Mouse (Mus musculus) frontal cortex, postnatal 36 days (tissue): ENCODE measurements at regions not wholly inside any gene's neighbourhood (a gene's known extent, or its start where the extent isn't known, plus 50 kb on each side); places are given as distances from the start of the nearest gene placed in this dataset.
A peak's percentile ranks its signal among the peaks of the same experiment; 100 is the strongest.
"Not testable (repeated sequence)": the region's sequence is repeated elsewhere in the genome, so short reads cannot be mapped to it uniquely, and the experiment has no call there.

Source experiments
- DNase-seq, 2 experiments: peaks; one replicate each; pipeline ENCODE4 v3.0.0; 2022; ENCODE audit warnings: low spot score in 2 of 2

DNA sequence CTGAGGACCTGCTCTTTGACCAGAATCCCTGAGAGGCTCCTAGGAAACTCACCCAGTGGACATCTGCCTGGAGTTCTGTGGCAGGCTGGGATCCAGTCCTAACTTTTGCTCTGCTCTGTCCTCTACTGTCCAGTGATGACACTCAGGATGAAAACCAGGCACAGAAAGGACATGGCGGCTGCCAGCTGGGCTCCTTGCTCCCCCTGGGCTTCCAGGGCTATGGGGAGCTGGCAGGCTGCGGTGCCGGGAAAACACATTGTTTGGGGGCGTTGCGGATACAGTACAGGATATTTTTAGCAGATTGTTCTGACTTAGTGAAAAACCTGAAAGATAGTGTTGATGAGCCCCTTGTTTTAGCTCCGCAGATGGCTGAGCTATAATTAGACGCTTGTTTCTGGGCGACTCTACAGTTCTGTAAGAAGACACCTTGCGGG lies 94.2 kb upstream of the Klf13 start:
- peak; percentile 86 to 96 for DNase-seq

DNA sequence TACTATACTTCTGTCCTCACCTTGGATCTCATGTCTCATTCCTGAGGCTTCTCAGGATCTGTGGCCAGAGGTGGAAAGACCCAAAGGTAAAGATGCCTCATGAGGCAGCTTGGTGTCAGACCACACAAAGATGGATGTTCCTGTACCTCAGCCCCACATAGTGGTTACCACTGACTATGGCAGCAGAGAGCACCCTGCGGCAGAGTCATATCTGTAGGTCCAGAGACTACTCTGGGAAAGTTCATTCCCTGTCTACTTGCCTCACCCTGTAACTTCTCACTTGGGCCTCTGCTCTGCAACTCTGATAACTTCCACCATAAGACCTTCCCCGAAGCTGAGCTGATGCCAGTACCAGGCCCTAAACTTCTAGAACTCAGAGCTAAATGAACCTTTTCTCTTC lies 91.9 kb upstream of the Klf13 start:
- no peak for DNase-seq

DNA sequence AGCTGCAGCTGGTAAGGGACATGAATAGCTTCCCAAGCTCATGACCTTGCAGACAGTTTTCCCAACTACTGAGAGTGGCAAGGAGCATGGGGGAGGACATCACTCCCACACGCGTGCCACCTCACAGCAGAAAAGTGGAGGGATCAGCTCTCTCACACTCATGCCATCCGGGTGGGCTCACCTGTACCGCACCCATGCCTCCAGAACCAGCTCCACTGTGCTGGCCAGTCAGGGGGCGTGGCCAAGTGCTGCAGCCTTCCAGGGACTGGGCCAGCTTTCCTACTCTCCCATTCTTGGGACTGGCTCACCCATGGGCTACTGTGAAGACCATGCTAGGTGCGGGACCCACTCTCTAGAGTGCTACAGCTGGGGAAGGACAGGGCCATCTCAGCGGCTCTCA lies 88.4 kb upstream of the Klf13 start:
- no peak for DNase-seq

DNA sequence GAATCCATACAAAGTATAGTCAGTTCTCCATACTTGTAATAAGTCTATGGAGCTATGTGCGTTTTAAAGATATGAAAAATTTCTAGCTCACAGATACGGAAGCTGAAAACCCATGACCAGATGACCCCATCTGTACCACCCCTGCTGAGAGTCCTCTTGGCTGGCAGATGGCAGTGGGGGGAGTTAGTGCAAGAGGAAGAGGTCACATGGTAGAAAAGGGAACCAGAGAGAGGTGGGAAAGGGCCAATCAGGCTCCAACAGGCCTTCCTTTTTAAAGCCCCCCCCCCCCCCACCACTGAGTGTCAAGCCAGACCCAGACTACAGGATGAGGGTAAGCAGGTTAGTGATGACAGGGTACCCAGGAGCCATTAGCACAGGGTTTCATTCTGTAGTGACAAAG lies 86.4 kb upstream of the Klf13 start:
- DNase-seq: no peak

DNA sequence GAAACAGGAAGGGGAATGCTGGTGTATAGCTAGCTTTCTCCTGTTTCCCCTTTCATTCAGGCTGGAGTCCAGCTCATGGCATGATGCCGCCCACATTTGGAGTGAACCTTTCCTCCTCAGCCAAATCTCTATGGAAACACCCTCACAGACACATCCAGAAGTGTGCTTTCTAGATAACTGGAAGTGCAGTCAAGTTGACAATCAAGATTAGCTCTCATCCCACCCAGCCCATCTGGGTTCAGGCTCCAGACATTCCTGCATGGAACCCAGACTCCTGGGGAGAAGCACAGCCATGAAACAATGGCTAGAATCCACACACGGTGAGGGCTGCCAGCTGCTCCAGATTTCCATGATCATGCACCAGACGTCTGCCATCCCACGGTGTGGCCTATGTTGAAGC lies 85.5 kb upstream of the Klf13 start:
- peak; percentile 57 to 77 for DNase-seq

DNA sequence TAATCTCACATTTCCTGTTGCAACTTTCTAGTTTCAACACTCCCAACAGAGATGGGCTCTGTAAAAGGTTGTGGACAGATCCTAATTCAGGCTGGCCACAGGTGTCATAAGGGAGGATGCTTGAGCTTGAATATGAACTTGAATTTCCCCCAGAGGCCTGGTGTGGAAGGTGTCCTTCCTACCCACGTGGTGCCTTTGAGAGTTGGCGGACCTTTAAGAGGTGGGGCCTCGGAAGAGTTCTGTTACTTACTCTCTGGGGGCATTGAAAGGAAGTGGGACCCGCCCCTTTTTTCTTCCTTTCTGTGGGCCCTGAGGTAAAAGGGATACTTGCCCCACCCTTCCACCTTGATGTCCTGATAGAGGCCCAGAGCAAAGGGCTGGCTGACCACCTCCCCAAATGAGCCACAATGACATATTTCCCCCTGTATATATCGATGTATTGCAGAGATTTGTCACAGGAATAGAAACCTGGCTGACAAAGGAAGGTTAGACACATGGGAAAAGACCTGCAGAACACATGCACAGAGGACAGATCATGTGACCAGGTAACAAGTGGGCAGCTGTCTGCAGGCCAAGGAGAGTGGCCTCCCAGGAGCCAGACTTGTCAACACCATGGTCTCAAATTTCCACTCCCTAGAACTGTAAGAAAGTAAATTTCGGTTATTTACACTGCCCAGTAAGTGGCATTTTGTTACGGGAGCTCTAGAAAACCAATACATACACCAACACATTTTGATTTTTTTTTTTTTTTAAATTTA lies 84.2 kb upstream of the Klf13 start:
- DNase-seq: no peak

DNA sequence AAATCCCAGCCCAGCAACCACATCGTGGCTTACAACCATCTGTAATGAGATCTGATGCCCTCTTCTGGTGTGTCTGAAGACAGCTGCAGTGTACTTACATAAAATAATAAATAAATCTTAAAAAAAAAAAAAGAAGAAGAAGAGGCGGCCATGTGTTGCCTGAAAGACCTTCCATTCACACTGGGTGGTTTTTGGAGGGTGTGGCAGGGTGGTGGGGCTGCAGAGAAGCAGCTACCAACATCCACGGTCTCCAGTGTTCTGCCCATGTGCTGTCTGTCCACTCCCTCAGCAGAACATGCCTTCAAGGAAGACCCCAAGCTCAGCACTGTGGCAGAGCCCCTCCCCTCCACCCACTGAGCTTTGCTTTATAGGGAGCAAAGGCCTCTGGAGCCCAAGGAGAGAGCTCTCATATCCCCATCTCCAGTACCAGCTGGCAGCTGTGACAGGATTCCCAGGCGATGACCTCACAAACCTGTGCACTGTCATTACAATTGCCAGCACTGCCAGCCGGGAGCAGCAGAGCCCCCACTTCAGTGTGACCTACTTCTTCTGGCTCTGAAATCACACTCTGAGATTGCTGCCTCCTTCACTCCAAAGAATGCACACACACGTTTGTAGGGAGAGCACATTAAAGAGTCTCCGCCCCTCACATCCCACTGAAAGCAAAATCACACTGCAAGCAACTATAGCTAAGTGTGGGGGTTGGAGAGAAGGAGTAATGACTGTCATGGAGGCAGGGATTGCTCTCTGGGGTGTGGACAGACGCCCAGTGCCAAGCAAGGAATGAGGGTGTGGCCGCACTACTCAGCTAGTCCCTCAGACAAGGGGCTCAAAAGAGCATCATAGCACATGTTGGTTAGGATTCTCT lies 82.8 kb upstream of the Klf13 start:
- DNase-seq: peak; percentile 64 to 76

DNA sequence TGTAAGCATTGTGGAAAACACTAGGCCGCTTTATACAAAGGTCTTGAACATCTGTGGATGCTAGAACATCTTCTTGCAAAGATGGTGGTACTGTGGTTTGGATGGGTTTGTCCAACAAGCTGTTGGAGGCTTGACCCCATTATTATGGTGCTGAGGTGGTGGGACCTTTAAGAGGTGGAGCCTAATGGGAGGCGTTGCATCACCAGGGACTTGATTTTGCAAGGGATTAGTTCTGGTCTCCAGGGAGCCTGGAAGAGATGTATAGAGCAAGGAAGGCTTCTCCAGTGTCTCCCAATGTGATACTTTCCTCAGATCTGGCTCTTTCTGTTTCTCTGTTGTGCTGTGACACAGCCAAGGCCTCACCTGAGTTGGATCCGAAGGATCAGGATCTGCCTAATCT lies 79.4 kb upstream of the Klf13 start:
- no peak for DNase-seq

DNA sequence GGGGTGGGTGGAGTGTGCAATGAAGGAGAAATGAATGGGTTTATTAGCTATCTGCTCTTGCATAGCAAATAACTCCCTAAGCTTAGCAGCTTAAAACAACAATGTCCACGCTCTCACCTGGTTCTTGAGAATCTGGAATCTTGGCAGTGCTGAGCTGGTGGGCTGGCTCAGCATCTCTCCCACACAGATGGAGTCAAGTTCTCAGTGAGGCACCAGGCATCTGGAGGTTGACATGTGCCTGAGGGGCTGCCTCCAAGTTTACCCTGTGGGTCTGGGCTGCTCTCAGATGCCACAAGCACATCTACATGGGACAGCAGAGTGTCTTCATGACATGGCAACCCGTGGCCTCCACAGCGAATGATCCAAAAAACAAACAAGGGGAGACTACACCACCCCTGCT lies 78.2 kb upstream of the Klf13 start:
- peak; percentile 21 to 30 for DNase-seq

DNA sequence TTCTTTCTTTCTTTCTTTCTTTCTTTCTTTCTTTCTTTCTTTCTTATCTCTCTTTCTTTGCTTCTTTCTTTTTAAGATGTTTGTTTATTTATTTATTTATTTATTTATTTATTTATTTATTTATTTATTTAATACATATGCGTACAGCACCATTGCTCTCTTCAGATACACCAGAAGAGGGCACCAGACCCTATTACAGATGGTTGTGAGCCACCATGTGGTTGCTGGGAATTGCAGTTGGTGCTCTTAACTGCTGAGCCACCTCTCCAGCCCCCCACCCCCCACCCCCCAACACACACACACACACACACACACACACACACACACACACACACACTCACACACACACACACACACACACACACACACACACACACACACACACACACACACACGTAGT lies 76.4 kb upstream of the Klf13 start:
- not testable (repeated sequence) for DNase-seq

DNA sequence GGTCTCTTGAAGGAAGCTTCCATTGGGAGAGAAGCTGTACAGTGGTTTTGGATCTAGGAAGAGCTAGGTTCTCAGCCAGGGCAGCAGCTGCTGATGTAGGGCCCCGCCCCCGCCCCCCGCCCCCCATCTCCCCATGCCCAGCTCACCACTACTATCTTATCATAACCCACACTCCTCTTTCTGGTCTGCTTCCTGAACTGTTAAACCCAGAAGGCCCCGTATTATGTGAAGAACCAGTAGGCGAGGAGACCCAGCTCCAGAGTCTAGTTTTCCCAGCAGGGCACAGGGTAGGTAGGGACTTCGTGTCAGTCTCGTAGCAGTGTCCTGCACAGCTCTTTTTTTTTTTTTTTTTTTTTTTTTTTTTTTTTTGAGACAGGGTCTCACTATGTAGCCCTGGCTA lies 75.5 kb upstream of the Klf13 start:
- DNase-seq: no peak

DNA sequence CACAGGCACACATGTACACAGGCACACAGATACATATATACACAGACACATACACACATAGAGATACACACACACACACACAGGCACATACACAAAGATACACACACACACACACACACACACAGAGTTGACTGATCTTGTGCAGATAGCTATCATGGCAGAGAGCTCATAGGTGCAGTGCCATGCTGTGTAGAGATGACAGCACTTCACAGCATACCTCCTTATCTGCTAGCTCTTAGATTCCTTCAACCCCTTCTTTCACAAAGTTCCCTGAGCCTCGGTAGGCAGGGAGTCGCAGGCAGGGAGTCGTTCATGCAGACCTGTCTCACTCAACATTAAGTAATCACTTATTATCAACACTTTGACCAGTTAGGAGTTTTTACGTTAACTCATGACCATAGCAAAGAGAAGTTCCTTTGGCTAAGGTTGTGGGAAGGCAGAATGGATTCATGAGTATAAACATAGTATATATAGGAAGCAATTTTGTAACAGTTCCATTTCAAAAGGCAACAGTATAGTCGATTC lies 74.4 kb upstream of the Klf13 start:
- DNase-seq: no peak

DNA sequence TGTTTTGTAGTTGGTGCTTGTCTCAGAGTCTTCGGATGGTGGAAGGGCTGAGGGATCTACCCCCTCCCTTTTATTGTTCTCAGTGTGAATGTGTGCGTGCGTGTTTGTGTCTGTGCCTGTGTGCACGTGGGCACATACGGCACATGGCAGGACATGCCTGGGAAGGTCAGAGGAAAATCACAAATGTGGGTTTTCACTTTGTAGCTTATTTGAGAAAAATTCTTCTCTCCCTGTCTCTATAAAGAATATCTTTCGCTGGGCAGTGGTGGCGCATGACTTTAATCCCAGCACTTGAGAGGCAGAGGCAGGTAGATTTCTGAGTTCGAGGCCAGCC lies 73.5 kb upstream of the Klf13 start:
- no peak for DNase-seq

DNA sequence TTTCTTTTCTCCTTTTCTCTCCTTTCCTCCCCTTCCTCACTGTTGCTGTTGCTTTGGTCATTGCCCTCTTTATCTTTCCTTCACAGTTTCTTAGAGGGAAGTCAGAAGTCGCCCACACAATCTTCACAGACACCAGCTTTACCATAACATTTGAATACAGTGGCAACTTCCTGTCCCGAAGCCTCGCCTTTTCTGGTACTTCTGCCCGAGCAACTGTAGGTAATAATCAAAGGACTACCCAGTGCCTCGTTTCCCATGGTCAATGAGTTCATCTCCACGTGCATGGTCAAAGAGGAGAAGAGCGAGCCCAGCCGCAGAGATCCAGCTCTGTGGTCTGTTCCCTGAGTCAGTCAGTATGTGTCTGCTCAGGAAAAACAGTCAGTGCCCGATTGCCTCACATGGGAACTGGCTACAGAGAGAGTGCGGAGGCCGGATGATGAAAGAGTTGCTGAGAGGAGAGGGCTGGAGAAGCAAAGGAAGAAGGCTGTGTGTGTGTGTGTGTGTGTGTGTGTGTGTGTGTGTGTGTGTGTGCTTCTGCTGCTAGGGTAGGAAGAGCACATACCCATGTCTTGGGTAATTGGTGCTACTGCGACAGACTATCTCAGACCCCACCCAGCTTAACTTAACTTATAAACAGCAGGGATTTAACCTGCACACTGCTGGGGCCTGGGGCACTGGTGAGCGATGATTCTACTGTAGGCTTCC lies 73.0 kb upstream of the Klf13 start:
- peak in 1 of 2 experiments; percentile 24 for DNase-seq

DNA sequence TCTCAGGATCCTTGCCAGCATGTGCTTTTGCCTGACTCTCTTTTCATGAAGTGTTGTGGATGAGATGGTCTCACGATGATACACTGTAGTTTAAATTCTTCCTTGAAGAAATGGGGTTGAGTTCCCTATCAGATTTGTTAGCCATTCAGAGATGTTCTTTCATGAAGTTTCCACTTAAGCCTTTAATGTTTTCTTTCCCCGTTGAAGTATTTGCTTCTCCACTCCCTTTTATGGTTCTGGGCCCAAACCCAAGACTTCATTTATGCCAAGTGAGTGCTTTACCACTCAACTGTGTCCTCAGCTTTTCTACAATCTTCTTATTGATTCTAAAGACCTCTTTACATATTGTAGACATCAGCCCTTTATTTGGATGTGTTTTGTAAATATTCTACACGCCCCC lies 71.9 kb upstream of the Klf13 start:
- no peak for DNase-seq

DNA sequence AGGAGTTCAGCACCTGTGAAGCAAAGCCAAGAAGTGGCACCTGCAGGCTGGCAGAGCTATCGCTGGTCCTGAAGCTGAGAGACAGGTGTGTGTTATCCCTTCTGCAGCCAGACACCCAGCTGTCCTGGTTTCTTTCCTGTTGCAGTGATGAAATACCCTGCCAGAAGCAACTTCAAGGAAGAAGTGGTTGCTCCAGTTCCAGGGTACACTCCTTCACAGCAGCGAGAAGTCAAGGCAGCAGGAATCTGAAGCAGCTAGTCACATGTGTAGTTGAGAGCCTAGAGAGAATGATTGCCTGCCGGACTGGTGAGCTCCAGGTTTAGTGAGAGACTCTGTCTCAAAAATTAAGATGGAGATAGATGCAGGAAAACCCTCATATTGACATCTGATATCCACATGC lies 69.1 kb upstream of the Klf13 start:
- DNase-seq: no peak

DNA sequence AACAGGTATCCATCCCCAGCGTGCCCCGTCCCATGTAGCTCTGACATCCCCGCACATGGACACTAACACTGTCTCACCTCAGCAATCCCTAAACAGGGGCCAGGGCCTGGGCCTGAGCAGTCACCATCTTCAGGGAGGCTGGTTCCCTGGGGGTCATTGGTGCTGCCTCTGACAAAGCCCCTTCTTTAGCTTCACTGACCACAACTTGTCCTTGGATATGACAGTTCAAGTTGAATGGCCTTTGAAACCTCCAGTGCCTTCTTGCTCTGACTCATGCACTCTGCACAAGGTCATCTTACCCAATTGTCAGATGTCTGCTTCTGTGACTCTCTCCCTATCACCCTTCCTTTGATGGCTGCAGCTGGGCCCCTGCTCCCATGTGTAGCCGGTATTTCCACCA lies 68.2 kb upstream of the Klf13 start:
- no peak for DNase-seq

DNA sequence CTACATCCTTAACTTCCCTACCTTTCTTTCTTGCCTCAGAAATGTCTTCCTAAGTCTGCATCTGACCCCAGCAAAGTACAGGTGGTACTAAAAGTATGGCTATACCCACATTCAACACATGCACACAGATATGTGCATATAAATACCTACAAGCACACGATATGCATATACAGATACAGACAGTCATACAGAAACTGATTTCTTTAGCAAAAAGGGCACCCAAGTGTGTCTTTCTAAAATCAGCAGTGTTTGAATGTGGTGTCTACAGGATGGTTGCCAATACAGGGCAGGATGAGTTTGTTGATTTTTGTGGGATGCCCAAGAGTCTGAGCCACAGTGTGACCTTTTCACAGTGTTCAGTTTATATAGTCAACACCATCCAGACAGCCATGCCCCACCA lies 67.0 kb upstream of the Klf13 start:
- no peak for DNase-seq

DNA sequence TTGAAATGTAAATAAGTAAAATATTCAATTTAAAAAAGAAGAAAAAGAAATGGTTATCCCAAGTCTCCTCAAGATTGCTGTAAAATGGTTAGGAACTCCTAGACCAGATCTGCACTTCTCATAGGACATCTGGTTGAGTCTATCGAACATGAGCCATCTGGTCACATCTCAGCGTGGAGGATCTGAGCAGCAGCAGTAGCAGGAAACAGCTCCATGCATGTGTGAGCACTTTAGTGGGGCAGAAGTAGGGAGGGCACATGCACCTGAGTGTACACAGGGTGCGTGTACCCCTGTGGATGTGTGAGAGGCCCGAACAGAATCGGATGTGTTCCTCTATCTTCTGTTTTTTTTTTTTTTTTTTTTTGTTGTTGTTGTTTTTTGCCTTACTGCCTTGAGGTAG lies 65.2 kb upstream of the Klf13 start:
- no peak for DNase-seq

DNA sequence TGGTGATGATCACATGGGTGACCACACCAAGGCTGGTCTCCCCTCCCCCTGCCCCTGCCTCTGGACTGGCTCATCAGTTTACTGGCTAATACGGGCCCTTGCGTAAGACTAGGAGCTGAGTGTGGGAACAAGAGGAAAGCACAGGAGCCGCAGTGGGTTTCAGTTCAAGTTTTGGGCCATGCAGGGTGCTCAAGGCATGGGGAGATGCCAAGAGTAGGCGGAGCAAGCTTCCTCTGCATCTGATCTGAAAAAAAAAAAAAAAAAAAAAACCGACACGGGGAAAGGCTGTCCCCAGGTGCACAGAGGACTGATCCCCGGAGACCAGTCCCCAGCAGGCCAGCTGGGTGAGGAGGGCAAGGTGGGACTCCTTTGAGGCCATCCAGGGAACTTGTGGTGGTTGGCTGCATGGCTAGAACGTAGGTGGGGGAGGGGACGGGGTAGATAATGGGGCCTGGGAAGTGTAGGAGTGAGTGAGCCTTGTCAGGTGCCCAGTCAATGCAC lies 62.9 kb upstream of the Klf13 start:
- DNase-seq: no peak

DNA sequence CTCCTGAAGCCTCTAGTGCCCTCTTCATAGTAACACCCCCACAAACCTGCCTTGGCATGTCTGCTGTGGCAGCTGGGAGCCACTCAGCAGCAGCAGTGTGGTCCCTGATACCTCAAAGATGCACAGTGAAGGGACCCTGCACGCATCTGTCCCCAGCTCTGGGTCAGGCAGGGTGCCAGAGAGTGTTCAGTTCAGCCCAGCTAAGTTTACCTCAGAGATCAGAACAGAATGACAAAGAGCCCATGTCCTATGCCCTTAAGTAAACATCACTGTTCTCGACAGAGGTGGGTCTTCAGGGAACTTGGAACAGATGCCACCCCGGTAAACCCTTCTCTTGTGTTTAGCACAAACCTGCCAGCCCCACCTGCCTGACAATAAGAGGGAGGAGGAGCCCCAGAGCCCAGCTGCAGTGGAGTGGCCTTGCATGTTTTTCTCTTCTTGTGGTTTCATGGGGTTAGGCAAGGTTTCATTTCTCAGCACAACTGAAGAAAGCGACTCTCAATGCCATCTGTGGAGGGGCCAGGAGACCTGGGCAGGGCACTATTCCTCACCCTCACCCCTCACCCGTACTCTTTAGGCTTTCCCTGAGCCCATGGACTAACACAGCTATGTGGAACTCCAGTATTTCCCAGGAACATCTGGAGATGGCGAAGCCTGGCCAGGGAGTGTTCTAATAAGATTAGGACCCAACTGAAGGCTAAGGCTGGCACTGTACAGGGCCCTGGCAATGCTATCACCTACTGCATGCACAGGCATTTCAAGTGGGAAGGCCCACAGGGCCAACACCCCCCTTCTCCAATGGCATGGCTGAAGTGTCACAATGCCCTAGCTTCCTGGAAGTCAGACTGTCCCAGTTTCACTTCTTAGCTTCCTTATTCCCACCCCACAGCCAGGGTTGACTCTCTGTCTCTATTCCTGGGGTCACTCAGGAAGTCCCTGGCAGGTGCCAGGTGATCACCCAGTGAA lies 60.6 kb upstream of the Klf13 start:
- no peak for DNase-seq
